Mouse (Mus musculus) left cerebral cortex, adult 18-20 months (tissue): Measurements from ENCODE around the gene Kmt2e. TPM values are rescaled to one million over a fixed set of nuclear protein-coding genes. Genes with fewer than 3 reads are reported as not detected.

ENCODE experiments used
- DNase-seq, 2 experiments: peaks; one replicate each; pipeline ENCODE4 v3.0.0; 2021 to 2022; ENCODE audit warnings: low spot score in 2 of 2, mixed read lengths in 1 of 2
- total RNA-seq, 2 experiments: library from RNA; stranded (reverse); gene quantifications; 2 replicates each; pipeline ENCODE4 v1.2.3; 2021

The Kmt2e gene
- total RNA-seq, 2 experiments from 2014 or later = 92.8 to 98.6 TPM

- DNase-seq = no peak
These were observed 24.1 kb upstream of the Kmt2e start for GRCm38 (mm10) chr5:23410040-23410717.

GRCm38 (mm10) chr5:23410718-23411101, 23.5 kb upstream of the Kmt2e start:
- DNase-seq = no peak

- DNase-seq = no peak
These were observed 22.6 kb upstream of the Kmt2e start for GRCm38 (mm10) chr5:23411640-23412039.

- DNase-seq = no peak
These were observed 21.8 kb upstream of the Kmt2e start for GRCm38 (mm10) chr5:23412247-23412948.

- no peak for DNase-seq
These were observed 21.2 kb upstream of the Kmt2e start for GRCm38 (mm10) chr5:23413058-23413457.

GRCm38 (mm10) chr5:23413575-23414470, 20.4 kb upstream of the Kmt2e start:
- no peak for DNase-seq

GRCm38 (mm10) chr5:23414490-23415126, 19.6 kb upstream of the Kmt2e start:
- DNase-seq = no peak

- DNase-seq = no peak
These were observed 18.5 kb upstream of the Kmt2e start for GRCm38 (mm10) chr5:23415571-23416285.

- DNase-seq = no peak
These were observed 18.0 kb upstream of the Kmt2e start for GRCm38 (mm10) chr5:23416286-23416643.

- DNase-seq = no peak
These were observed 16.5 kb upstream of the Kmt2e start for GRCm38 (mm10) chr5:23417716-23418115.

GRCm38 (mm10) chr5:23418147-23418781, 16.0 kb upstream of the Kmt2e start:
- DNase-seq = peak; percentile 82 to 88

GRCm38 (mm10) chr5:23418797-23419595, 15.2 kb upstream of the Kmt2e start:
- no peak for DNase-seq

GRCm38 (mm10) chr5:23419616-23420170, 14.5 kb upstream of the Kmt2e start:
- no peak for DNase-seq

- DNase-seq = no peak
These were observed 13.8 kb upstream of the Kmt2e start for GRCm38 (mm10) chr5:23420410-23420809.

GRCm38 (mm10) chr5:23421440-23421839, 12.8 kb upstream of the Kmt2e start:
- no peak for DNase-seq

GRCm38 (mm10) chr5:23423036-23423435, 11.2 kb upstream of the Kmt2e start:
- DNase-seq = no peak

- no peak for DNase-seq
These were observed 6.7 kb upstream of the Kmt2e start for GRCm38 (mm10) chr5:23427501-23427900.

- no peak for DNase-seq
These were observed 3.0 kb upstream of the Kmt2e start for GRCm38 (mm10) chr5:23431070-23431864.
